Mouse (Mus musculus): ENCODE measurements at regions not wholly inside any gene's neighbourhood (a gene's known extent, or its start where the extent isn't known, plus 50 kb on each side); places are given as distances from the start of the nearest gene placed in this dataset.

- no peak for DNase-seq
Observed at GRCm38 (mm10) chr1:157013669-157014048, 74.2 kb upstream of the Ralgps2 start.

- DNase-seq: no peak
Observed at GRCm38 (mm10) chr1:157012950-157013668, 73.7 kb upstream of the Ralgps2 start.

GRCm38 (mm10) chr1:157011226-157011625, 71.8 kb upstream of the Ralgps2 start:
- DNase-seq: no peak

GRCm38 (mm10) chr1:157009427-157009826, 70.0 kb upstream of the Ralgps2 start:
- no peak for DNase-seq

GRCm38 (mm10) chr1:157007891-157008730, 68.7 kb upstream of the Ralgps2 start:
- no peak for DNase-seq

GRCm38 (mm10) chr1:157004312-157005074, 65.1 kb upstream of the Ralgps2 start:
- no peak for DNase-seq

- no peak for DNase-seq
Observed at GRCm38 (mm10) chr1:157003034-157003433, 63.6 kb upstream of the Ralgps2 start.

GRCm38 (mm10) chr1:157002258-157002657, 62.8 kb upstream of the Ralgps2 start:
- DNase-seq: no peak

- no peak for DNase-seq
Observed at GRCm38 (mm10) chr1:157001008-157001660, 61.7 kb upstream of the Ralgps2 start.

GRCm38 (mm10) chr1:156999947-157000346, 60.5 kb upstream of the Ralgps2 start:
- DNase-seq: no peak

GRCm38 (mm10) chr1:156999272-156999671, 59.8 kb upstream of the Ralgps2 start:
- DNase-seq: no peak

- DNase-seq: peak; percentile 10
Observed at GRCm38 (mm10) chr1:156997476-156998305, 58.3 kb upstream of the Ralgps2 start.

GRCm38 (mm10) chr1:156997033-156997432, 57.6 kb upstream of the Ralgps2 start:
- no peak for DNase-seq

- DNase-seq: no peak
Observed at GRCm38 (mm10) chr1:156996084-156996880, 56.9 kb upstream of the Ralgps2 start.

- DNase-seq: no peak
Observed at GRCm38 (mm10) chr1:156995180-156995951, 55.9 kb upstream of the Ralgps2 start.

GRCm38 (mm10) chr1:156994644-156995016, 55.2 kb upstream of the Ralgps2 start:
- DNase-seq: no peak

- DNase-seq: no peak
Observed at GRCm38 (mm10) chr1:156994005-156994643, 54.7 kb upstream of the Ralgps2 start.

GRCm38 (mm10) chr1:156993105-156993504, 53.7 kb upstream of the Ralgps2 start:
- no peak for DNase-seq

GRCm38 (mm10) chr1:156992536-156992935, 53.1 kb upstream of the Ralgps2 start:
- no peak for DNase-seq
